Mouse (Mus musculus) heart, postnatal 10 days (tissue): Measurements from ENCODE around the gene Usf3. TPM values are rescaled to one million over a fixed set of nuclear protein-coding genes. Genes with fewer than 3 reads are reported as not detected.

ENCODE experiments used
- DNase-seq, 2 experiments: peaks; one replicate each; pipeline ENCODE4 v3.0.0; 2021
- intact Hi-C: fragments of 180-260 bp; cut with DNase I; formaldehyde crosslinking; loops from one replicate; pipeline ENCODE4 v1.15.1; 2025
- total RNA-seq, 2 experiments: library from RNA; stranded (reverse); gene quantifications; 2 replicates each; pipeline ENCODE4 v1.2.3; 2021

Gene Usf3
- 10 to 100 TPM; 23.0 to 24.5 TPM for total RNA-seq

DNA sequence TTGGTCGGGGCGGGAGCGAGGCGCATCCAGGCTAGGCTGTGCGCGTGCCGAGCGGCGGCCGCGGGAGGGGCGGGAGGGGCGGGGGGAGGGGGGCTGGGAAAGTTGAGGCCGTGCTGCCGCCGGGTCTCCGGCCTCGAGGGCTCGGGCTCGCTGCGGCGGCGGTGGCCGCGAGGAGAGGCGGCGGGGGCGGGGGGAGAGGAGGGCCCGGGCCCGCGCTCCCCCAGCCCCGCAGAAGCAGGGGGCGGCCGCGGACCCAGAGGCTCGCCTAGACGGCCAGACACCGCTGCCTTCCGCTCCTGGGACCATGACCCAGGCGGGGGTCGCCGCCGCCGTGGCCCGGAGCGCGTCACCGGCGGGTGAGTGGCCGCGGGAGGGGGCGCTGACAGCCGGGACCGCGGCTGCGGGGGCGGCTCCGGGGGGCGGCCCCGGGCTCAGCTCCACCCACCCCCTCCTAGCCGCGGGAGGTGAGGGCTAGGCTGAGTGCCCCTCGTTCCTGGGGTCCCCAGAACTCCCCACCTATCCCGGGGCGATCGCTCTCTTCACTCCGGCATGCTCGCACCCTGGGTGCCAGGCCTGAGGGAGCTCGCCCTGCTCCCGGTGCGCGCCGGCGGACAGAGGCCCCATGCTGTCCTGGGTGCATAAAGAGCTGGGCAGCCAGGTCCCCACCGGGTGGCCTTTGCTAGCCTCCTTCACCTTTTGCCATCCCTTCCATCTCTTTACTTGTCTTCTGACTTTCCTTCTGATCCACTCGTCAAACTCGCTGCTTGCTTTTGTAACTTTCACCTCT is at the start of gene Usf3:
TSS of gene Usf3 (plus strand) at position 92 of the 787 bp plus-strand sequence.
- intact Hi-C loops: loop anchor here (2.0 kb wide), 1 partner anchor 35 kb away; the partner anchor contains the start of genes Atp6v1a and Naa50
- peak; percentile 71 to 75 for DNase-seq

DNA sequence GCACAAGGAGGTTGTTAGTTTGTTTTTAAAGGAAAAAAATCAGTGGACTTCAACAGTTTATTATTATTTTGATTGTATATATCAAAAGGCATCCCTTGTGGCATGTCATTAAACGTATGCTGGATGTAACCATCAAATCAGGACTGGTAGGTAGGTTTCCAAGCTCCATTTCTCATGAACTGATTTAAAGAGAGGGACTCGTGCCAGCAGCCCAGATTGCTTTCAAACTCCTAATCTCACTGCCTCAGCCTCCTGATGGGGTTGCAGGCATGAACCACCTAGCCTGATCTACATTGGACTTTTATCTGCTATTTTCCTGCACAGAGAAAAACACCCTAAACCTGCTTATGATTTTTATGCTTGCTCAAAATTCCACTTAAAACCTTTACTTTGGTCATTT is 49.3 kb upstream of the Usf3 start:
- intact Hi-C loops: no loop called here
- no peak for DNase-seq

DNA sequence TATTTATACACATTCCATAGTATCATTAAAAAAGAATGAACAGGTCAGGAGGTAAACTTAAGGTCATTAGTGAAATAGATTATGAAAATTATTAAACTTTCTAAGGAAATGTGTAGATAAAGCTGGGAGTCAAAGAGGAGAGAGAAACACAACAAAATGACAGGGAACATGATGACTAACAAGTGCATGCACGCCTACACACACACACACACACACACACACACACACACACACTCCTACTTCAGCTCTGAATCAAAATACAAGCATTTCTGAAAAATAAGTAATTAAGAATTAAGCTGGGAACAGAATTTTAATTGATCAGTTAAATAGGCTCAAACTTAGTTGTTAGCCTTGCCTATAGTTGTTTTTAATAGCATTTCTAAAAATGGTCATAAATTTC is 48.3 kb upstream of the Usf3 start:
- DNase-seq: no peak
- intact Hi-C loops: no loop called here

DNA sequence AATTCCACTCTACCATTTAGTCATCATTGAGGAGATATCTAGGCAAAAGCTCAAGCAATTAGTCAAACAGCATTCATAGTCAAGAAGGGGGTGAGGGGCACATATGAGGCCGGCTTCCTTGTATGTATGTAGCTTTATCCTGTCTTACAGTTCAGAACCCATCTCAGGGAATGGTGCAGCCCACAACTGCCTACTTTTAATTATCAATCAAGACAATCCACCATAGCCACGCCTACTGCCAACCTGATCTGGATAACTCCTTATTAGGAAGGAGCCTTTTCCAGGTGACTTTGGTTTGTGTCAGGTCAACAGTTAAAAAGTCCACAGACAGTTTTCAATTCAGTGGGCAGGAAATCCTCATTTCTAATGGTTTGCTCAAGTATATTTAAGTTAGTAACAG is 47.6 kb upstream of the Usf3 start:
- no peak for DNase-seq
- intact Hi-C loops: no loop called here

DNA sequence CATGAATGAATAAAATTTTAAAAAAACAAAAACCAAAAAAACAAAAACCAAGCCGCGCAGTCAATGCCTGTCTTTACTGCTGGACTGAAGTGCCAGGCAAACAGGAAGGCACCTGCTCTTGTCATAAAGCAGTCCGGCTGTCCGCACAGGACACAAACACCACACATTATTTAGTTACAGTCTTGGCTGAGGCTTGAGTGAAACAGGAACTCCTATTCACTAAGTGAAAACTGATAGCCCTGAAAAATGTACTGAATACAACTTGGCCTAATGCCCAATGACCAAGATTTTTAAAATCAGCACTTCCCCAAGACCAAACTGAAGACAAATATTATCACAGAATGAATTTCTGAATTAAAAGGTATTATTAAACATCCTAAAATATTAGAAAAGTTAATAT is 46.6 kb upstream of the Usf3 start:
- intact Hi-C loops: no loop called here
- no peak for DNase-seq

DNA sequence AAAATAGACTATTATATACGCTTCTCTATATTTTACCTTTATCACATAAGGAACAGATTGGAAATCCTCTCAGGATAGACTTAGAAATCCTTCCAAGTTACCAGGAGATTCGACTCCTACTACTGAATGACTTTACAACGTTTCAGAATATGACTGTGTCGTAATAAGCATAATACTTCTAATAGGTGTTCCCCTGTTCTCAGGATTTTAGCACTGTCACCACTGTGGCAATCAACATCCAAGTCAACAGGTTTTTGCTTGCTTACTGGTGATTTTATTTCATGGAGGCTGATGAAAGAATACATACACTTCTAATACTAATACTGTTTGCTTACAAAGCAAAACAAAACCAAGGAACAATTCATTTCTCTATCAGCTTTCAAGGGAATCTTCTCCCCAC is 40.7 kb upstream of the Usf3 start:
- no peak for DNase-seq
- intact Hi-C loops: no loop called here

DNA sequence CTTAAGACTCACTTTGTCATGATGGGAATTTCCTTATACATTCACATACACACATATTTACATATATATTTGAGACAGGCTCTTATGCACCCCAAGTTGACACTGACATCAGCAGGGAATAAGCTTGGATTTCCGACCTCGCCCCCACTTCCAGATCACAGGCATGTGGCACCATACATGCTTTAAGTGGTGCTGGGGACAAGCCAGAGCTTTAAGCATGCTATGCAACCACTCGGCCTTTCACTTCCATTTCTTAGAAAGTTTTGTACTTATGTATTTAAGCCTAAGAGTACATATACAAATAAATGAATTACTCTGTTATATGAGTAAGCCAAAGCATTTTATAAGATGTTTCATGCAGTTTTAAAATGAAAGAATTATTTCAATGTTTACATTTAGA is 39.9 kb upstream of the Usf3 start:
- intact Hi-C loops: no loop called here
- no peak for DNase-seq

DNA sequence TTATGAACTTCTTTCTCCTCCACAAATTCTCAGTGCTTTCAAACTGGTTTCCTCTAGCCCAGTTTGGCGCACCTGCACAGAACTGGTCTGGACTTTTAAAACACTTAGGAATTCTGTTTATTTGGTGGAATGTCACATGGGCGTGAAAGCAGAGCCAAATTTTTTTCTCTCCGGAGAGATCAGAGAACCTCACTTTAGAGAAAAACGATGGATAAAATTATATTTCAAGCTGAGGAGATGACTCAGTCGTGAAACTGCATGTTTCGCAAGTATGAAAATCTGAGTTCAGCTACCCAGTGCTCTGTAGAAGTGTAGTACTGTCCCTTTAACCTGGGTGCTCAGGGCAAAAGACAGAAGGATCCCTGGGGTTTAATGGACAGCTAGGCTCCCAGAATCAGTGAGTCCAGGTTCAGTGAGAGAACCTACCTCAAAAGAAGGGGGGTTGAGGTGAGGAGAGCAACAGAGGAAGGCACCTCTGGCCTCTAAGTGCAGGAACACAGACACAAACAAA is 36.5 kb upstream of the Usf3 start:
- intact Hi-C loops: loop anchor here (5.0 kb wide), 1 partner anchor 249 kb away; the partner anchor contains the start of gene Ccdc191
- DNase-seq: no peak

DNA sequence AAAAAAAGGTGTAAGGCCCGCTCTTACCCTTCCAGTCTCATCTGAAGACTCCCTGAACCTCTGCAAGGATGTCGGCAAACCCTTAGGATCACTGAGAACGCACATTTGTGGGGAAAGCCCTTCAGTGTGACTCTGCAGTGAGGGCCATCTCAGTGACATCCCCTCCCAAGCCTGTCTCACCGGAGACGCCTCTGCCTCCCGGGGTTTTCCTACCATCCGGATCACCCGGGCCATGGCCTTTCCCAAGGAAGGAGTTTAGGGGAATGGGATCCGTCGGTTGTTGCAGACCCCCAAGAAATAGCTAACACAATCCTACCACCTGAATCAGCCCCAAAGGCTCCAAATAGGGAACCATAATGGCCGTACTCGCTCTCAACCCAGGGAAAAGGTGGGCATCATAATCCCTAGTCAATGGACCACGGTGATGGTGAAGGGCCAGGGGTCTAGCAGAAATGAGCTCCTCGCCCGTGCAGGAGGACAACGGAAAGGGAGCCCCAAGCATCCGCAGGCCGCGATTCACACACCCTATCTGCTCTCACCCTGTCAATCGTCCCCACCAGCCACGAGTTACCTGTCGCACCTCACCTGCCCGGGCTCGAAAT is 34.6 kb upstream of the Usf3 start:
- intact Hi-C loops: loop anchor here (2.0 to 5.0 kb wide), 2 partner anchors 34 to 251 kb away; partner anchors contain the start of genes Ccdc191 and Usf3
- no peak for DNase-seq

DNA sequence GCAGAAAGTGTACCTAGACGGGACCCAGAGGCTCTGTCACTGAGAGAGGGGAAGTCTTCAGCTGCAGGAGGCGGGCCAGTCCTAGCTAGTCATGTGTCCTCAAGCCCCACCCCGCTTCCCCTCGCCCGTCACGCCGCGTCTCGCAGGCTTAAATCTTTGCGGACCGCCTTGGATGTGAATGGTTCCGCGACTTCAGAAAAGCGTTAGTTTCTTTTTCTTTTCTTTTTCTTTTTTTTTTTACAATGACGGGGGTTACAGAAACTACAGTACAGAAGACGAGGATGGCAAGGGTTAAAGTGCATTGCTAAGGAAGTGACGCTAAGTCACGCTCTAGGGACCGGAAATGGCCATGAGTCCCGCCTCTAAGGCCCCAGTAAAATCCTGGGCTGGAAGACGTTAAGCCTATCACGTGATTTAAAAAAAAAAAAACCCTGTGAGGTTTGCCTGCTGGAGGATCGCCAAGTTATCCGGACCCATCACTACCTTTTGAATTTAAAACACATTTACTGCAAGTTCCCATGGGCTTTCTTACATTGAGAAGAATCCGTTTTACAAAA is 34.0 kb upstream of the Usf3 start:
- DNase-seq: peak; percentile 93
- intact Hi-C loops: loop anchor here (2.0 to 5.0 kb wide), 2 partner anchors 34 to 252 kb away; partner anchors contain the start of genes Ccdc191 and Usf3

DNA sequence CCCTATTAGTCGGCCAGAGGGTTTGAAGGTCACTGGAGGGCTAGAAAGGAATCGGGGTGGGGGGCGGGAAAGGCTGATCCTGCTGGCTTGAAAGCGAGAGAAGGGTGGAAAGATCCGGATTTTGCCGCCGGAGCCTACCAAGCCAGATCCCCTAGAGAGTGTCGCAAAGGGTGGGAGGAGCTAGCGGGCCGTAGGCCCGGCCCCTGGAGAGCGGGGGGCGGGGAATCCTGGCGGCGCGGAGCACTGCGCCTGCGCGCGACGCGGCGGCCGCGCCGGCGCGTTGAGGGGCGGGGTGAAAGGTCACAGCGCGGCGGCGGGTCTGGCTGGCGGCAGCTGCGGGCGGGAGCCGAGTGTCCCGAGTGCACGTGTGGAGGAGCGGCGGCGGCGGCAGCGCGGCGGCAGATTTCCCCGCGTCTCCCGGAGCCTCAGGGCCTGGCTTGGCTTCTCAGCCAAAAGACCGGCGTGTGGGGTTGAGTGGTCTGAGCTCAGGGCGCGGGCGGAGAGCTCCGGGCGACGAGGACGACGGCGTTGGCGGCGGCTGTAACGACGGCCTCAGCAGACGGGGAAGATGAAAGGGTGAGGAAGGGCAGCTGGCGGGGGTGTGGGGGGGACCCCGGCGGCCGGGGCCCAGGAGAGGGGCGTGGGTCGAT is 33.4 kb upstream of the Usf3 start, which contains the start of the genes Atp6v1a and Naa50:
TSS of gene Atp6v1a (minus strand) at position 170 of the 650 bp plus-strand sequence.
TSS of gene Naa50 (plus strand) at position 295 of the 650 bp plus-strand sequence.
- intact Hi-C loops: loop anchor here (2.0 to 5.0 kb wide), 3 partner anchors 33 to 252 kb away; partner anchors contain the start of genes Ccdc191, Gramd1c and Usf3

DNA sequence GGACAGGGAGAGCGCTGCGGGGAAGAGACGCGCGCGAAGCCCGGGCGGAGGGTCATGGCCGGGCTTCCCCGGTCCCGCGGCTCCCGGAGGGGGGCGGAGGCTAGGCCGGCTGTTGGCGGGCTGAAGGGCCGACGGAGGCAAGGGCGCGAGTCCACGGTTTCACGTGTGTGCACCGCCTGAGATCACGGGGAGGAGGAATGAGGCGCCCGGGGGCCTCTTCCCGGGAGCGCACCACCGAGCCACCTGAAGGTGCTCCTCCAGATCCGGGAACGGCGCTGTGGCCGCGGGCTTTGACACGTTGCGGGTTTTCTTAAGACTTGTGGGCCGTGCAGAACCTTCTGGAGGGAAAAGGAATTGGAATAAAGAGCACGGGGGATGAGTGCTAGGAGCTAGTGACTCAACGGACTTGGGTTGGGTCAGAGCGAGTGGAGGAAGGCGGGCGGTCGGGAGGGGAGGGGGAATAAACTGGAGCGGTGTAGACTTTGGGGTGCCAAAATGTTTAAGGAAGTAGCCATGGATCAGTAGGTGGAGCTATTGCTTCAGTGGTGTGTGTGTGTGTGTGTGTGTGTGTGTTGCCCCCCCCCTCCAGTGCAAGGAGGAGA is 32.8 kb upstream of the Usf3 start:
- DNase-seq: peak; percentile 84
- intact Hi-C loops: loop anchor here (5.0 kb wide), 1 partner anchor 78 kb away; the partner anchor contains the start of gene Gramd1c

More for the DNA sequence above, 33.4 kb upstream of the Usf3 start, which contains the start of the genes Atp6v1a and Naa50:
- peak; percentile 94 for DNase-seq

DNA sequence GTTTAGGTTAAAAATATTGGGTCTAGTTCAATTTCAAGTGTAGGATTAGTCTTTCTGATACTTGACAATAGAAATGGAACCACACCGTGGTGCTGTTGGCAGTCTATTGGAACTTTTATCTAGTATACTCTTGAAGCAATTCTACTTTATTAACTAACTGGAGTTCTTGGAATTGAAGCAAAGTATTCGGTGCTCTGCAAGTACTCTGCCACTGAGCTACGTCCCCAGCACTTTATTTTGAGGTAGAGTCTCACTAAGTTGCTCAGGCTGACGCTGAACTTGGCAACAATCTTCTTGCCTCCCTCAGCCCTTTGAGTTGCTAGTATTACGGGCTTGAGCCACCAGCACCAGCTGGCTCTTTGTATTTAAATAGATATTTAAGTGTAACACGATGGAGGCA is 31.6 kb upstream of the Usf3 start:
- intact Hi-C loops: loop anchor here (5.0 kb wide), 1 partner anchor 79 kb away; the partner anchor contains the start of gene Gramd1c
- peak; percentile 36 to 44 for DNase-seq

DNA sequence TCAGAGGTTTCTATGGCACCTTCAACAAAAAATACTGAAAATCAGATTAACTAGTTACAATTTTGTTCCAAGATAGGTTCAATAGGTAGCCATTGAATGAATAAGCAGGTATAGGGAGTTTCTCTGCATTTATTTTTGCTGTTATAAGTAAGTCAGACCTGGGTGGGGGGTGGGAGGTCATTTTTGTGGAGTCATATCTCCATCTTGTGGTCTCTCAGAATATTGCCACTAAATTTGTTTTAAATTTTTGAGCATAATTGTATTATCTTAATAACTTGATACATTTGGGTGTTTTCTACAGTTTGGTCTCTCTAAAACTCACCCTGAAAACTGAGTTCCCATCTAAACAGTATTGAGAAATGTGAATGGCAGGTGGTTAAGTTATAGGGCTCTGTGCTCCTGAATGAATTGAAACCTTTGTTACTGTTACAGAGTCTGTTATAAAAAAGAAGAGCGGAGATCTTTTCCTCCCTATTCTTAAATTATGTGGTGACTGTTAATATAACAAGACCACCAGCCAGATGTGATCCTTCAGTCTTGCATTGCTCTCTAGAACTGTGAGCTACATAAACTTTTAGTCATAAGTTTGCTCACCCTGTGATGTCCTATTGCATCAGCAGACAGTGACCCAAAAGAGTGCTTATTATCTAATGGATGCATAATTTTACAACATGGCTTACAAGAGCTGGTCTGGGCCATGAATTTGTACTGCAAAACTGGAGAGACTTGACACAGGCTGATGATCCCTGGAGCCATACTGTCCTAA is 23.9 kb upstream of the Usf3 start:
- intact Hi-C loops: loop anchor here (5.0 kb wide), 1 partner anchor 47 kb away; no protein-coding TSS in a partner anchor

DNA sequence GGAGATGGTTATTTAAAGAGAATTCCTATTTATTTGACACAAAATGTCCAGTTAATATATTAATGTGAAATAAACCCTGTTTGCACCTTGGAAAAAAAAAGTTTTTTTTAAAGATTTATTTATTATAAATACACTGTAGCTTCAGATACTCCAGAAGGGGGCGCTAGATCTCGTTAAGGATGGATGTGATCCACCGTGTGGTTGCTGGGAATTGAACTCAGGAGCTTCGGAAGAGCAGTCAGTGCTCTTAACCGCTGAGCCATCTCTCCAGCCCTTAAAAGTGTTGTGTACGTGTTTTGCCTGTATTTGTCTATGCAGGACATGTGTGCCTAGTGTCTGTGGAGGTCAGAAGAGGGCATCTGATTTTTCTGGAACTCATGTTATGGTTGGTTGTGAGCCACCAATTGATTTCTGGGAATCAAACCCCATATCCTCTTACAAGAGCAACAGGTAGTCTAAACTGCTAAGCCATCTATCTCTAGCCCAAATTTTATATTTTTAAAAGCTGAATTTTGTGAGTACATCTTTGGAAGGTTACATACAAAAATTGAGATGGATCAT is 18.5 kb upstream of the Usf3 start:
- intact Hi-C loops: no loop called here
- DNase-seq: no peak

More for the DNA sequence above, 23.9 kb upstream of the Usf3 start:
- no peak for DNase-seq

DNA sequence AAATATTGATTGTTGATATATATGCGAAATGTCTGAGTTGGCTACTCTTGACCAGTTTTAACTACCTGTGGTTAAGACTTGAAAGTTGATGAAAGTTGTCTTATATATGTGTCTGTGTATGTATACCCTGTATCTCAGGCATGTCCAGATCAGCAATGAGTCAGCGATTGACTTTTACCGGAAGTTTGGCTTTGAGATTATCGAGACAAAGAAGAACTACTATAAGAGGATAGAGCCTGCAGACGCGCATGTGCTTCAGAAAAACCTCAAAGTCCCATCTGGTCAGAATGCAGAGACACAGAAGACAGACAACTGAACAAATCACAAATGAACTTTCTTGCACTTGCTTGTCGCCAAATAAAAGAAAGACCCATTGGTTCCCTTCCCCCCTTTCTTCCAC is 13.7 kb upstream of the Usf3 start:
- intact Hi-C loops: no loop called here
- DNase-seq: no peak

DNA sequence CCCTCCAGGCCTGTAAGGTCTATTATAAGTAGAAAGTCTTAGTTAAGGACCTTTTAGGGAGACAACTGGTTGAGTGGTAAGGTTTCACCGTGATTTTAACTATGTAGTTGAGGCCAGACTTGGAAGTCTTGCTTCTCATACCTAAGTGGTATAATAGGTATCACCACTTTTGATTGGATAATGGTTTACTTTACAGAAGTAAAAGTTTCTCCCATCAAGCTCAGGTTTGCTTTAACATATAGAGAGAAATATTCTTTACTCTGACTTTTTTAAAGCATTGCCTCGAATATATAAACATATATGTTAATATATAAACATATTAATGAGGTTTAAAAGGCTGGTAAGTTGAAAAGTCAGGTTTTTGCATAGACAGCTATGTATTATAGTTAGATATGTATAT is 9.2 kb upstream of the Usf3 start:
- intact Hi-C loops: no loop called here

DNA sequence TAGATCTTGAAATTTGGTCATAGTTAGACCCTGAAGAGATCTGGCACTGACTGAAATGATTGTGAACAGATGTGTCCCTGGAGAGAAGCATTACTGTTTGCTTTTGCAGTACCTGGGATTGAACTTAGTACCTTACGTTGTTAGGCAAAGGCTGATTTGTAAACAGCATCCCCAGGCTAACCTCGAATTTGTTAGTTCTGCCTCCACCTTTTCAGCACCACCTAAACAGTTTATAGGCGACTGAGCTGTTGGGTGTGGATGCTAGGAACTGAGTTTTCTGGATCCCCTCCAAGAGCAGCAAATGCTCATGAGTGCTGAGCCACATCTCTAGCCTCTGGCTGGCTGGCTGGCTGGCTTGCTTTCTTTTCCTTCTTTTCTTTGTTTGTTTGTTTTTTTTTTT is 7.9 kb upstream of the Usf3 start:
- DNase-seq: peak in 1 of 2 experiments; percentile 12
- intact Hi-C loops: no loop called here

More for the DNA sequence above, 9.2 kb upstream of the Usf3 start:
- DNase-seq: no peak

DNA sequence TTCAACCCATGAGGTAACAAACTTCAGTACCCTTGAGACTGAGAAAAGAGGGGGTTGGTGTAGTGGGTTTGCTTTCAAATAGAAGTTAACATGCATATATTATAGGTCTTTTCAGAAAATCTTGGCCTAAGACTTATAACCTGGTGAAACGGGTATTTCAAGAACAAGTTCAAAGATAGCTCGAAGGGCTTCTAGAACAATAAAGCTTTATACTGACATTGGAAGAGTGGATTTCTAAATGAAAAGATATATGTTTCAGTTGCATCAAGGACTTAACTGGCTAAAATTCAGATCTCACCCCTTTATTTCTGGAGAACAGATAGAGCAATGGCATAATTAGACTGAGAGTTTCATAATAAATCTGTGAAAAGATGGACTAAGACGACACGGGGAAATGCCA is 4.1 kb upstream of the Usf3 start:
- intact Hi-C loops: no loop called here
- no peak for DNase-seq
